Mouse (Mus musculus): ENCODE measurements at regions not wholly inside any gene's neighbourhood (a gene's known extent, or its start where the extent isn't known, plus 50 kb on each side); places are given as distances from the start of the nearest gene placed in this dataset.

GRCm38 (mm10) chr4:84222057-84222717, 452.9 kb downstream of the Bnc2 start:
- DNase-seq (ENCODE audit: low spot score in 2 of 2), result no peak

GRCm38 (mm10) chr4:84222805-84223335, 452.2 kb downstream of the Bnc2 start:
- no peak for DNase-seq (ENCODE audit: low spot score in 2 of 2)

DNA sequence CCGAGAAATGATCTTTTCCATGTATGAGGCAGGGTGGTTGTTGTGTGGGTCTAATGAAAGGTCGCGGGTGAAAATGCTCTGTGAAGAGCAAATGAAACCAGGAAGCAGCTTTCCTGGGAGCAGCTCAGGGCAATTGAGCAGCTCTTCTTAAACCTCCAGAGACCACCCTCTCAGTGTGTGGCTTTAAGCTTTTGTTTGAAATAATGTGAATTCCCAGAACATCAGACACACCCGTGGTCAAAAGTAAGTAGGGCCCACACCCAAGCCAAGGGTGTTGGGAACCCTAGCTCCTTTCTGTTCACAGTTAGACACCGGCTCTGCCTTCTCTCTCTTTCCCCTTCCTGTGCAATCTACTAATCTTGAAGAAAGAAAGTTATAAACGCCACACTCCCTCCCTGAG, 450.5 kb downstream of the Bnc2 start:
- DNase-seq (ENCODE audit: low spot score in 2 of 2), result no peak
